Mouse (Mus musculus) heart, adult 11 months (tissue): ENCODE results near the gene Ccdc13.

Source experiments
- DNase-seq: peaks from one replicate; pipeline ENCODE4 v3.0.0; 2022

The Ccdc13 gene

DNA sequence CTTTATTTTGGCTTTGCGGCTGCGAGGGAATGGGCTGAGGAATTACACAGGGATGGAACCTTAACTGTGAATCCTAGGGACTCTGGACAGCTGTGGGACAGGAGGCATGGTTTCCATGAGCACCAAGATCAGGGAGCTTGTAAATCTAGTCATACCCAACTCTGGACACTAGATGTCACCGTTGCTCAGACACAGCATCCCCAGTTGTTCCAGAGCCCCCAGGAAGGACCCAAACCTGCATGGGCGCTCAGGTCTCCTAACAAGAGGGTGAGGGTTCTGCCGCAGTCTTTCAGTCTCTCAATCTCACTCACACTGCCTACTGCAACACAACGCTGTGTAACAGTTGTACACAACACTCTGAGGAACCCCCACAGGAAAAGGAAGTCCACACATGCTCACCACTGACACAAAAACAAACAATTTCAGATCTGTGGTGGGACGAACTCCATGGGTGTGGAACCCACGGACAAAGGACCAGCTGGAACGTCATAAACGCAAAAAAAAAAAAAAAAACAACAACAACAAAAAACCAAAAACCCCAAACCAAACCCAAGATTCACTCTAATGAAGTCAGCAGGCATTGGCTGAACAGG is 7.4 kb upstream of the Ccdc13 start:
- no peak for DNase-seq

DNA sequence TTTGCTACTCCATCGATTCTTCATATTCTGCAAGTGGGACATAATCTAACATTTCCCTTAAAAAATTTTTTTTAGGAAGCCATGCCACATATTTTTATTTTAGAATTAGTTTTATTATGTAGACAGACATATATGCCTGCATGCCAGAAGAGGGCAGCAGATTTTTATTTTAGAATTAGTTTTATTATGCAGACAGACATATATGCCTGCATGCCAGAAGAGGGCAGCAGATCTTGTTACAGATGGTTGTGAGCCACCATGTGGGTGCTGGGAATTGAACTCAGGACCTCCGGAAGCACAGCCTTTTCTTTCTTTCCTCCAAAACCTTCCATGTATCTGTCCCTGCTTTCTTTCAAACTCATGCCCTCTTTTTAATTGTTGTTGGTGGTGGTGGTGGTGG is 3.7 kb upstream of the Ccdc13 start:
- no peak for DNase-seq

DNA sequence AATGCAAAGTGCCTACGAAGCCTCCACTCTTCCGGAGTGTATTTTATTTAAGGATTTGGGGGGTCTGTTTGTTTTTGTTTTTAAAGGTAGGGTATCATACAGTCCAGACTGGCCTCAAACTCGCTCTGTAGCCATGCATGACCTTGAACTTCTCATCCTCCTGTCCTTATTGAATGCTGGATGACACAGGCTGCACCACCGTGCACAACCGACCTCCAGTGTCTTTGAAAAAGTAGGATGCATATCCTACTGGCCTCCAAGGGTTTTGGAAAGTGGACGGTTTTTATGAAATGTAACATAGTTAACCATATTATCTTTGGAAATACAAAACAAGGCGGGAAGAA is 333 bp upstream of the Ccdc13 start:
- no peak for DNase-seq

DNA sequence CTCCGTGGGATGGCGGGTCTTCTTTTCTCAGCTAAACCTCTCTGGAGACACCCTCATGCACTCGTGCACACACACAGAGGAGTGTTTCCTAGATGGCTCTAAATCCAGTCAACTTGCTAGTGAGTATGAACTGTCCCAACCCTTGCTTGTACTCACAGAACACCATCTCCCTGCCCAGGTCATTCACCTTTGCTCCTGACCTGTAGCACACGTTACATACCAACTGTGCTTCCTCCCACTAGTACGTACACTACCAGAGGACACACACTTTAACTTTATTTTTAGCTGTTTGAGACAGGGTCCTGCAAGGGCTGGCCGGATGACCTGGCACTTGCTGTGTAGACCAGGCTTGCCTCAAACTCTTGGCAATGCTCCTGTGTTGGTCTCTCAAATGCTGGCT is 1.3 kb downstream of the Ccdc13 start:
- no peak for DNase-seq

DNA sequence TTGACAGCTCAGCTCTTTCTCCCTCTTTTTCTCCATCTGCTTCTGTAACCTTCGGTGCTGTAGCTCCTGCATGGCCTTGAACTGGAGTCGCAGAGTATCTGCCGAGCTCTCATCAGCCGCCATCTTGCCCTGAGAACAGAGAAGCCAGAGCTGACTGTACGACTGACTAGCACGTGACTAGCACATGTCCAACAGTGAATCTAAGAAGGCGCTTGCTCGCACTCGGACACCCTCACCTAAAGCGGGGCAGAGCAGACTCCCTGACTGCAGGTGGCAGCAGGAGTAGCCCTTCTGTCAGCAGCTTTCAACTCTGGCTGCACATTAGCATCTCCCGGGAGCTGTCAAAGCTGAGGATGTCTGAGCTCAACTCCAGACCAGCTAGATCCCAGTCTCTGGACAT is 5.4 kb downstream of the Ccdc13 start:
- DNase-seq: no peak

DNA sequence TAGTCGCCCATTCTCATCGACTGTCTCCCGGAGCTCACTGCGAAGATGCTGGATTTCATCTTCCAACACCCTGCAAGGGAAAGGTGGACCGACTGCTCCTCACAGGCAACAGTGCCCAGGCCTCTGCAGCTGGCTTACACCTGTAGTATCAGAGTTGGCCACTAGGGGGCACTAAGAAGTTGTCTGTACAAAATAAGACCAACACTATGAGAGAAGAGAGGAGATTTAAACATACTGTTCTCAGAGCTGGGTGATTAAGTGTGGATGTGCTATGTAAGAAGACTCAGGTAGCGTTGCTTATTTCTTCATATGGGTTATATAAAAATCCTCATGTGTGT is 8.3 kb downstream of the Ccdc13 start:
- peak; percentile 94 for DNase-seq

DNA sequence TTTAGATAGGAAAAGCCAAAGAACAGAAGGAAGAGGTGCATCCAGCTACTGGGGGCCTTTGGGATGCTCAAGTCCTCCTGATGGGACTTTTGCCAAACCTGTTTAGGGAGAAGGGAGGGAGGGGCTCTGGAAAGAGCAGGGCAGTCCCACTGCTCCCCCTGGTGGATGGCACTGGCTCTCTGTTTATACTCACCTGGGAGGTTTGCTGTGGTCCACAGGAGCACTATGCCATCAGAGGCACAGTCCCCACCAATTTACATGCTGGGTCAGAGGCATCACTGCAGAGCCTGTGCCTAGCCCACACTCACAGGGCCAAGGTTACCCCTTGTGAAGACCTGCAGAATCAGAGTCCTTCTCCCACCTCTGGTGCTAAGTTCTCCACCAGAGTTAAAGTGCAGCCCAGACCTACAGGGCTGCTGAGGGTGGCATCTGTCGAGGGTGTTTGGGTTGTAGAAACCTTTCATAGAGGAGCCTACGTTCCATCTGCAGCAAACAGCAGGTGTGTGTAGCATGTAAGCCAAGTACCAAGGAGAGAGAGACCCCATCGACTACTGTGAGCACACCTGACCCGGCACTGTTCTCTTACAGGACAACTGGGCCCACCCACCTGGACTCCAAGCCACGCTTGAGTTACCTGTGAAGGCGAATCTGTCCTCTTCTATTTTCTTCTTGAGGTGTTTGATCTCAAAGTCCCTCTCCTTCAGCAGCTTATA is 8.9 kb downstream of the Ccdc13 start:
- peak; percentile 90 for DNase-seq

DNA sequence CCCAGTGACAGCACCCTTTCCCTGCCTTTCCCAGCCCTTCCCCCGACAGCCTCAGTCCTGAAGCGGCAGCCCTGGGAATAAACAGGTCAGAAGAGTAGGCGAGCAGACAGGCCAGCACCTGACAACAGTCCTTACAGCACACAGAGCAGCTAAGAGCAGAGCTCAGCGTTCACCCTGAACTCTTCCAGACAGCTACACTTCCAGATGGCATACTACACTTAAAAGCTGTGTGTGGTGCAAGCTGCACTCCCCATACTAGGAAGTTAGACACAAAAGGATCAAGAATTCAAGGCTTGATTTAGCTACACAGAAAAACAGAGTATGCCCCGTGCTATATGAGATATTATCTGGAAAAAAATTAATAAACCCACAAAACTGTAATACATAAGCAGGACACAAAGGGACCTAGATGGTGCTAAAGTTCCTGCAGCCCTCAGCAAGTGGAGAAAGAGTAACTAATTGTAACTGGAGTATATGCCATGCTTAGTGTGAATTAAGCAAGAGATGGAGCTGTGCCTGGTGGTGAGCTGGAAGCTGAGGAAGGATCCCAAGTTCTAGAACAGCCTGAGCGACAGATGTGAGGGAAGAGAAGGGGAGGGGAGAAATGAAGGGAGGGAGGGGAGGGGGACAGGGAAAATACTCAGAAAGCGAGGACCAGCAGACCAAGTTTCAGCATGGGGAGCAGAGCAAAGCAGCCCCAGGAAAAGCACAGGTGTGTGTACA is 9.8 kb downstream of the Ccdc13 start:
- DNase-seq: peak; percentile 83

DNA sequence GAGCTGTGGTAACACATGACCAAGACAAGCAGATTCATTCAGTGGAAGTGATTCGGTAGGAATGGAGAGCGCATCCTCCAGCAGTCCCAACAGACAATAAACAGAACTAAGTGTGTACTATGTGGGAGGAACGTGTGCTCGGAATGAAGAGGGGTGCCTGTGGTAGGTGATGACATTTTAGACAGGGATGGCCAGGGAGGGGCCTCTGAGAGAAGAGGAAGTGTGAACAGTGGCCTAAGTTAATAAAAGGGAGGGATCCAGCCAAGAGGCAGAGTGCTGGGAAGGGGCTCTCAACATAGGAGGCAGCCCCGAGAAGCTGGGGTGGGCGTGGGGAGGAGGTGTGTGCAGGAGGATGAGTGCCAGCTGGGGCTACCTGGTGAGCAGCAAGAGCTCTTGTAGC is 10.9 kb downstream of the Ccdc13 start:
- no peak for DNase-seq

DNA sequence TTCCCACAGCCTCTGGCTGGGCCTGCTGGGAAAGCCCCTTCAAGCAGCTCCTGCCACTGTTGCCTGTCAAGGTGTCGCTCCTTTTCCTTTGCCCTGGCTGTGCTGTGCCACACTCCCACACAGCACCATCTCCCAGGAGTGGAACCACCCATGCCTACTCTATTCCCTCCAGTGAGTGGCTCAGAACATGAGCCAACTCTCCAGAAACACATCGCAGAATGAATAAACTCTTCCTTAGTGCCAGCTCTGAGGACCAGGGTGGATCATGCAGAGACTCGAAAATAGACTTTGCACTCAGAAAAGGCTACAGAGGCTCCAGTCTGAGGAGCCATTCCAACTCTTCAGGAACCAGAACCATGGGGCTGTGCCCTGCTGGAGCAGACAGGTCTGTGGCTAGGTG is 12.9 kb downstream of the Ccdc13 start:
- DNase-seq: no peak

DNA sequence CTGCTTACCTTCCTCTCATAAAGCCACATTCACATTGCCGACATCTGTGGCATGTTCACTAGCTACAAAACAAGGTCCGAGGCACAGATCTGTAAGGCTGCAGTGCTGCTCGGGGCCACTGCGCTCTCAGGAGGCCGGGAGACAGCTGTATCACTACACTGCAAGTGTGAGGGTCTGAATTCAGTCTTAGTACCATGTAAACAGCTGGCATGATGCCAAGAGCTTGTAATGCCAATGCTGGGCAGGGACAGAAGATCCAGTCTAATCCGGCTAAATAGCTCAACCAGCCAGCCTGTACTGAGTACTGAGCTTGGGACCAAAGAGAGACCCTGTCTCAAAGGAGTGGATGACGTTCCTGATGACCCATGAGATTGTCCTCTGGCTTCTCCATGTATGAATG is 15.3 kb downstream of the Ccdc13 start:
- DNase-seq: no peak

DNA sequence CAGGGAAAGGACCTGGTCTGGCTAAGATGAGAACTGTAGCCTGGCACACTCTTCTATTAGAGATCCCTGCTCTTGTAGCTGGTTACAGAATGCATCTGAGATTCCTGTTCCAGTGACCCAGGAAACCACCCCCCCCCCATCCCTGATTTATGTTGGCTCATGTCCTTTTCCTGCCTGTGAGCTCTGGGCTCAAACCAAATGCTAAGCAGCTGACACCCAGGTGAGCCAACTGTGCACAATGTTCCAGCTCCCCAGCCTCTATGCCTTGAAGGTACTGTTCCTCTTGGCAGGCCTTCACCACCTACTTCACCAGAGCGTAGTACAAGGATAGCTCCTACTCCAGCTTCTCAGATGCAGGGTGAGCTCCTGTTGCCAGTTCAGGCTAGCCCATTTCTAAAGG is 16.2 kb downstream of the Ccdc13 start:
- peak; percentile 96 for DNase-seq

DNA sequence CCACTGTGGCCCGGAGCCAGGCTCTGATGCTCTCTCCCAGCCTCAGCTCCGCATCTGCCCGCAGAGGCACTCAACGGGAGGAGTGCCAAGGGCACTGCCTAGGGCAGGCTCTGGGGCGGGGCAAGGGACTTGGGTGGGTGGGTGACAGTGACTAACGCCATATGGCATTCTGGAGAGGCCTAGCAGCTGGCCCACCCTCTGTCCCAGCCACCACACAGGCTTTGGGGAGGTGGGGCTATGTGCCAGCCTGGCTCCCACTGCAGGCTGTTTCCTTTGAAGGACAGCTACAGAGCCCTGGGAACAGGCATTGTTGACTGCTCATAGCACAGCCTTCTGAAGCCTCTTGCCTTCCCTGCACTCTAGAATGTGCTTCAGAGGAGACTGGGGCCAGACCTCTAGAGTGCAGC is 16.7 kb downstream of the Ccdc13 start:
- DNase-seq: peak; percentile 87

DNA sequence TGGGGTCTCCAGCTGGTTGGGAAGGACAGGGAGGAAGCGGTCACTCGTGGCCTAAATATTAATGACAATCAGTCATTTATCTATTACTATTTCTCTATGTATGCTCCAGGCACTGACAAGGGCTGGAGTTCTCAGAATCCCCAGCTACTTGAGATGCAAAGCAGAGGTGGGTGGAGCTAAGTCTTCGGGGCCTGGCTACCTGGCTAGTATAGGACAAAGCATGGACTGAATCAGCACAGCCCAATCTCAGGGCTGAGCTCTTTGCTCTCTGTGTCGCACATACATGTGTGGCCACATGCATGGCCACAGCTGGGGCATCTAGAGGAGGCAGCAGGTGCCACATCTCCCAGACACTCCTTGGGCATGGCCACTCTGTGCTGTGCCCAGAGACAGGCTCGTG is 18.5 kb downstream of the Ccdc13 start:
- peak; percentile 70 for DNase-seq

DNA sequence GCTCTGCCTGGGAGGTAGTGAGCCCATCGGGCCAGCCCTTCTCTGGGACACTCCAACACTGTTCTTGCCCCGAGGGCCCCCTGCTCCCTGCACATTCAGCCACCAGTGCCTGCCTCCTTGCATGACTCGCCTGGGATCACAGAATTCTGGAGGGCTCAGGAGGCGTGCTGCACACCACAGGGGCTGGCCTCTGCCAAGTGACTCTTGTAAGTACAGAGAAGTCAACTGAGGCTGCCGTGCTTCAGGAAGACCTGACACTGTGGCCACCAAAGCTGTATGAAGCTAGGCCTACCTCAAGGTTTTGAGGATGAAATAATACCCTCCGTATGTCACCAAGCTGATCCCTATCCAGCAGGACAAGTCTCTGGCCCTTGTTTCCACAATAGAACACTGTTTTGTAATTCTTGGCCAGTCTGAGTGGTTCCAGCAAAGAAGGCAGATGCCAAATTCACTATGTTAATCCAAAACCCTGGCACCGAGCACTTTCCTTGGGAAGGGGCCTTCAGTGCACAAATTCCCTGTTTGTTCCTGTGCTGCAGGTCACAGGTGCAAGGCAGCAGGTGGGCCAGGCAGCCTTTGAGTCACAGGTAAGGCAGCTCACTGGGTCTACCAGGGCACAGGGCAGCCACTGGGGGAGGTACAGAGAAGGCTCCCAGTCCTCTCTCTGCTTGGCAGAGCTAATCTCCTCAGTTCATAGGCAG is 19.3 kb downstream of the Ccdc13 start:
- DNase-seq: peak; percentile 91

DNA sequence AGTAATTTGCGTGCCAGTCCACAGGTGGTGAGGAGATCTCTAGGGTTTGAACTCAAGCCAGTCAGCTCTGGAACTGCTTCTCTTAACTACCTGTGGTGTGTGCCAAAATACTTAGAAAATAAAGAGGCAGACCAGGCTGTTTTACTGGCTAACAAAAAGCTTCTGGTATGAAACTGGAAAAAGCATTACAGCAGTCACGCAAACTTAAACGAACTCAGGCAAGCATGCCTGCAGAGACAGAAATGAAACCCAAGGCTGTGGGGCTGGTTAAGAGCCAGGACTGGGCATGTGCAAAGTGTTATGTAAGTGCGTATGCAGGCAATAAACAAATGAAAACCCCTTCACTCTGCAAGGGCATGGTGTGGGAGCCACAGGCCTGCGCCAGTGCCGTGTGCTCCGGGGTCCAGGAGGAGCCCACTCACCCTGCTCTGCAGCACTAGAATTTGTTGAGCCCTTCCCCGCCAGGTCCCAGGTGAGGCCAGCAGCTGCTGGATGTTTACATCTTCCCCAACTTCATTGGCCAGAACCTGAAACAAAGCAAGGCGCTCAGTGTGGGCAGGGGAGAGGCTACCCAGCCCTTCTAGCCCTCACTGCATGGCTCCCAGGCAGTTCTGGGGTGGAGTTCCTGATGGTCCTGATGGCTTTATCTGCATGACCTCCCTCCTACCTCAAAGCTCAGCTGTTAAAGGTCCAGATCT is 20.0 kb downstream of the Ccdc13 start:
- DNase-seq: peak; percentile 94

DNA sequence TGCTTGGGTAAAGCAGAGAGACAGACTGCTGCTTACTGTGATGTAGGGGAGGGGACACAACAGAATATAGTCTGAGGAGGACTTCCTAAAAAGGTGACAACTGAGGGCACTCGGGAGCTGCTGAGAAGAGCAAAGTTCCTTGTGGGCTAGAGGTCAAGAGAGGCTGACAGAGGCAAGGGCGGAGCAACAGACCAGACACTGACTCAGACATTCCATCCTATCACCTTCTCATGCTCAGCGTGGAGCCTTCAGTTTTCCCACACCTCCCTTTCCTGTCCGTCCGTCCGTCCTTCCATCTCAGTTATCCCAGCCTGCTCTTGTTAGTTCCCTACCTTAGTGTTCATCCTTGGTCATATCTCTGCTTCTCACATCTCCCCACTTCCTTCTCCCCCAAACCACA is 24.1 kb downstream of the Ccdc13 start:
- DNase-seq: no peak

DNA sequence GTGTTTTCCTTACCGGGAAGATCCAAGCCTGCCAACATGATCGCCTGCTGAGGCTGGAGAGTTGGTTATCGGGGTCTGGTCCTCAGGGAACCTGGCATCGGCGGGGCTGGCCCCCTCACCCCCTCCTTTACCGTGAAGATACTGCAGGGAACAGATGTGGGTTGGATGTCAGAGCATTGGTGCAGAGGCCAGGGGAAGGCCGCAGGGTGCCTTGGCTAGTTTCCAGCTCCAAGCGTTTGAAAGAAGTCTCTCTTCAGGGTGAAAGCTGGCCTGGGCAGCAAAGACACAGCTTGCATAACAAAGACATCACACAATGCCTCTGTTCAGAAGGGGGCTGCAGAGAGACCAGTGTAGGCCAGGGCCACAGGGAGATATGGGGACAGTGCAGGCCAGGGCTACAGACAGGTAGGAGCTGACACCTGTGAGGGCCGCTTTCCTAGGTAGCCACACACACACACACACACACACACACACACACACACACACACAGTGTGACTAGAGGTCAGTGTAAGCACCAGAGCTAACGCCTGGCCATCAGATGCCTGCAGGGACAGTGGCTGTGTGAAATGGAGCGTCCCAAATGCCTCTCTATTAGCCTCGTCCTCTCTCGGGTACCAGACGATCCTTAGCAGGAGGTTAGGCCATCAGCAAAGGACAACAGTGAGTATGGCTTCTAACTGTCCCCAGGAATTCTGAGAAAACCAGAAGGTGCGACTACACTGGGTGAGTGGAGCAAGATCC is 29.0 kb downstream of the Ccdc13 start:
- DNase-seq: peak; percentile 84

DNA sequence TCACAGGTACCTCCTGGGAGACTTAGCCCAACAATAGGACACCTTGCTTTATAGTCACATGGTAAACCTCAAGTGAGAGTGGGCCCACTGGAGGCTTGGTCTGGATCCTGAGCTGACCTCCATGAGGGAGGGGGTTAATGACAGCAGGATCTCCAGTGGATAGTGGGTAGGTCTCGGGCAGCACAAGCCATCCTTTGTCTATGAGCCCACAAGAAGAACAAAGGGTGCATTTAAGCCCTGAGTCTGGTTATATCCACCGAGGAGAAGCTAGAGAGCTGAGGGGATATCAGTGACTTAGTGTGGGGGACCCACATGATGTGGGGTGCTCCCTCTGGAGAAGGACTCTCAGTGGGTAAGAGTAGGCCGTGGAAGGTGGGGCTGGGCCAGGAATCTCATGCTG is 30.8 kb downstream of the Ccdc13 start:
- no peak for DNase-seq

DNA sequence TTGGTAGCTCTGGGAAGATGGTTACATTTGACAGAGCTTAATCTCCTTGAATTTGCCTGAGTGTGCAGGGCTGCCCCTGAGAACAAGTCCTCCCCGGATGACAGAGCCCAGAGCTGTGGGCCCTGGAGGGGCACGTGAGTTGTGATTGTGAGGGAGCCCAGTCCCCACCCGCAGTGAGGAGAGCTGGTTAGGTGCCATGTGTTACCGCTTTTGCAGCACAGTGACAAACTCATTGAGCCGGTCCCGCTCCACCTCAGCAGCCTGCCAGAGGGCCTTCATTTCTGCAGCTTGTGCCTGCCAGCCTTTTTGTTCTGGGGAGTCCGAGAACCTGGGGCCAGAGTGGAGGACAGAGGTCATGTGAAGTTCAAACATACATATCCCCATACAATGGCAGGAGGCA is 31.3 kb downstream of the Ccdc13 start:
- DNase-seq: peak; percentile 88

DNA sequence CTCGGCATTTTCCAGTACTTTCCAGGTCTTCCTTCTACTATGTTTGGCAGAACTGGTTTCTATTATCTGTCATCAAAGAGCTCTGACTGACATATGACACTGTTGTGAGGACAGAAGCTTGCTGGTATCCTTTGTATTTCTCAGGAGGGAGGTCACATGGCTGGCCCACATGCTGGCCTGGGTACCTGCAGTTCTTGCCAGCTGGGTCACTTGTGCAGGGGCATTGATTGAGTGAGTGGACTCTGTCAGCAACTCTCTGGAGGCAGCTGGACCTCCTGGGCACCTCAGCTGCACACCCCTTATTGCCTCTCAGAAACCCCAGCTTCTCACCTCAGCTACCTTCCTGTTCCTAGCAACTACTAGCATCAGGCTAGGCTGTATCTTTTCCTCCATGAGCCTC is 31.7 kb downstream of the Ccdc13 start:
- peak; percentile 92 for DNase-seq

DNA sequence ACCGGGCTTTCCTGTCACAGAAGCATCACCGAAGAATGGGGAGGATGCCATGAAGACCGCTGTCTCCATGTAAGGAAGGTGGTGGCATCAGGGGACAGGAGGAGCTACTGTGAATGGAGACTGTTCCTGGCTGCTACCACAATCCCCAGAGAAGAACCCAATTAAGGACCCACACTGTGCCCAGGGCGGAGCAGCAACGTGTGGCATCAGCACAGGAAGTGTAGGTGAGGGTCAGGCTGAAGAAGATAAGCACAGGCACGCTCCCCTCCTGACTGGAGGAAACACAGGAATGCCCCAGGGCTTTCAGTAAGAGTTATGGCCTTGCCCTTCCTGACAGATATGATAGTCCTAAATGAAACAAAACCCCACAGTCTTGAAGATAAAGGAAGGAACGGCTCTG is 36.5 kb downstream of the Ccdc13 start:
- DNase-seq: no peak
